Mouse (Mus musculus) testis, adult 2 months (tissue): ENCODE results near the gene Max. TPM values are rescaled to one million over a fixed set of nuclear protein-coding genes. Genes with fewer than 3 reads are reported as not detected.

Experiments
- H3K27ac ChIP-seq: fragments of 200-500 bp; 2 replicates; pipeline ENCODE4 v1.5.1; 2012; ENCODE audit warnings: low read depth, low read length; ENCODE audit not compliant: control insufficient read depth, insufficient read depth
- H3K27me3 ChIP-seq: fragments of 200-500 bp; 2 replicates; pipeline ENCODE4 v1.6.1; 2012; ENCODE audit warnings: mild to moderate bottlenecking, low read length, moderate library complexity; ENCODE audit not compliant: control insufficient read depth, insufficient read depth
- H3K36me3 ChIP-seq: fragments of 200-500 bp; 2 replicates; pipeline ENCODE4 v1.6.1; 2012; ENCODE audit warnings: mild to moderate bottlenecking, low read length; ENCODE audit not compliant: control insufficient read depth, insufficient read depth
- H3K4me1 ChIP-seq: fragments of 200-500 bp; 2 replicates; pipeline ENCODE4 v1.6.1; 2012; ENCODE audit warnings: low read length; ENCODE audit not compliant: control insufficient read depth, insufficient read depth
- H3K4me3 ChIP-seq: fragments of 200-500 bp; 2 replicates; pipeline ENCODE4 v1.5.1; 2012; ENCODE audit warnings: low read depth, mild to moderate bottlenecking, low read length, moderate library complexity, mixed read lengths; ENCODE audit not compliant: control insufficient read depth
- CTCF ChIP-seq: fragments of 200-500 bp; IDR thresholded peaks from 2 replicates; pipeline ENCODE4 v1.5.1; 2012; ENCODE audit warnings: low read depth, mild to moderate bottlenecking, inconsistent platforms, low read length, moderate library complexity; ENCODE audit not compliant: control insufficient read depth, insufficient read depth, insufficient replicate concordance
- POLR2A ChIP-seq: fragments of 200-500 bp; IDR thresholded peaks from 2 replicates; pipeline ENCODE4 v1.6.1; 2012; ENCODE audit warnings: low read depth, mild to moderate bottlenecking, inconsistent platforms, low read length, moderate library complexity; ENCODE audit not compliant: control insufficient read depth
- polyA plus RNA-seq: library from polyadenylated mRNA; depleted of rRNA; stranded (reverse); fragments of >200 nt; gene quantifications from 2 replicates; pipeline ENCODE4 v1.2.3, GENCODE M21; 2012; rRNA removed

Max gene
- polyA plus RNA-seq, 1 experiment: 9.8 TPM

DNA sequence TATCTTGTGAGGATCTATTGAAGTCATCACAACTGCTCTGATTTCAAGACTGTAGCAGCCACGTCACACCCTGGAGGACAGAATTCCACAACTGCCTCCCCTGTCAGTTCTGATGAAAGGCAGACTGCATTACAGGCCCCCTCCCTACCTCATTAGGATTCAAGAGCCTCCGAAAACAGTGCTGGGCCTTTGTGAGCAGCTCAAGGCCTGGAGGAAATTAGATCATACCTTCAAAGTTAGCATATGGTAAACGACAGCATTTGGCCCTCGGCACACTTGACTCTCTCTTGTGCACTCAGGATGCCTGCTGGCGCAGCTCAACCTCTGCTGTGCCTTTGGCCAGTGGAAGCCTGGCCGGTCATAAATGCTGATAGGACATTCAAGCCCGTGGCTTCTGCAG, 66.2 kb downstream of the Max start:
- Histone ChIP-seq H3K27ac (no peak overlapping the region), H3K4me3 (no peak overlapping the region), H3K27me3 (no peaks in the 10 kb centered on the region), H3K4me1 (no peaks in the 10 kb centered on the region), H3K36me3 (no peaks in the 10 kb centered on the region)
- no peak for TF ChIP-seq CTCF
- no peak for TF ChIP-seq POLR2A

DNA sequence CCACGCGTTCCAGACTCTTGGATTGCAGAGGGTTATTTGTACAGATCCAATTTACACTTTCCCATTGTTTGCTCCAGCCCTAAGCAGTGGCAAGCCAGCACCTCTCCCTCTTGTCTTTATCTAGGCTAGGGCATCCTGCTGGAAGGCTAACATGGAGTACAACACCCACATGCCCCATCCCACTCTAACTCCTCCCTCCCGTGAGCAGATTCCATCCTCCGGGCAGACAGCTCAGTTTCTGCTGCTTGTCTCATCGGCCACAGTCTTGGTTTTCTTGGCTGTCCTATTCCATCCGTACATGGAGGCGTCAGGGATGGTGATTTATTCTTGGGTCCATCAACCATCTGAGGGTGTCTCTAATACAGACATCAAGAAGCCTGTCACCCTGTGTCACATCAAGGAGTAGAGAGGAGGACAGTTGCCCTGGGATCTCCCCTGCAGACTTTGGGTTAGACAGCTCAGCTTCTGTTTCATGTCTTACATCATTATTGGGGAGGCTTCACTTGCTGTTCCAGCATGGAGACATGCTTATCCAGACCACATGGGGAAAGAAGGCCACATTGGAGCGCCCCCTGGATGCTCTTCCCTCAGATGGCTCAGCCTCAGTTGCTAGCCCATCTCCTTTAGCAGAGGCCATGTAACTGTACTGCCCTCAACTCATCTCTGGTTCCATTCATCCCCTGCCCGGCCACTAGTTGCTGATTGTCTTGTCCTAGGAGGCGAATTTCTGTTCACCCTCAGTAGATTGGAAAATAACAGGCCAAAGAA, 67.0 kb downstream of the Max start:
- Histone ChIP-seq H3K27ac (no peak overlapping the region), H3K36me3 (no peaks in the 10 kb centered on the region), H3K27me3 (no peaks in the 10 kb centered on the region), H3K4me1 (no peaks in the 10 kb centered on the region), H3K4me3 (no peak overlapping the region)
- TF ChIP-seq POLR2A: no peak
- no peak for TF ChIP-seq CTCF

DNA sequence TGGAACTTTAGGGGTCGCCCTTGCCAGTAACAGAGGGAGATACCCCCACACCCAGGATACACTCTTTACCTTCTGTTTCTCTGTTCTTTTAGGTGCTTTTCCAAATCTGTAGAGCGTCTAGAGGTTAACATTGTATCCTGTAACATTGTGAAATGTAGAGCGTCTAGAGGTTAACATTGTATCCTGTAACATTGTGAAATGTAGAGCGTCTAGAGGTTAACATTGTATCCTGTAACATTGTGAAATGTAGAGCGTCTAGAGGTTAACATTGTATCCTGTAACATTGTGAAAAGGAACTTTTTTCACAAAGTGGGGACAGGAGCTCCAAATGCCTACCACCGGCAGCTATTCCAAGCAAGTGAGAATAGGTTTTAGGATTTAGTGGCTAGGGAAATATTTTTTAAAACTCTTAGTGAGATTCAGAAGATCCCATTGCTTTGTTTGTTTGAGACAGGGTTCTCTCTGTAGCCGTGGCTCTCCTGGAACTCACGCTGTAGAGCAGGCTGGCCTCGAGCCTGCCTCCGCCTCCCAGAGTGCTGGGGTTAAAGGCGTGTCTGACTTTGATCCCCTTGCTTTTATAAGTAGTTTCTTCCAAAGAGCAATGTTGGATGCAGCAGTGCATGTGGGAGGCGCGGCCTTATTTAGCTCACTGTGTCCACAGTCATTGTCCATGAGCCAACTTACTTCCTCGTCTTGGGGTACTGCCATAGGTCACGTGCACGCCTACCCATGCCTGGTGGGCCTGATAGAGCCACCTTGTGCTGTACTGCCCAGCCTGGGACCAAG, 68.9 kb downstream of the Max start:
- Histone ChIP-seq H3K27ac (no peak overlapping the region), H3K36me3 (no peaks in the 10 kb centered on the region), H3K4me1 (no peaks in the 10 kb centered on the region), H3K27me3 (no peaks in the 10 kb centered on the region), H3K4me3 (no peak overlapping the region)
- TF ChIP-seq CTCF: no peak
- TF ChIP-seq POLR2A: no peak

- TF ChIP-seq POLR2A: no peak
- no peak for TF ChIP-seq CTCF
- no peaks in the 10 kb centered on the region for H3K4me1 ChIP-seq
- no peaks in the 10 kb centered on the region for H3K27me3 ChIP-seq
- no peaks in the 10 kb centered on the region for H3K36me3 ChIP-seq
- H3K4me3 ChIP-seq: no peak overlapping the region
- H3K27ac ChIP-seq: no peak overlapping the region
These were observed 70.8 kb downstream of the Max start for GRCm38 (mm10) chr12:76891160-76891559.

GRCm38 (mm10) chr12:76889404-76890184, 72.4 kb downstream of the Max start:
- Histone ChIP-seq H3K27me3 (no peaks in the 10 kb centered on the region), H3K27ac (no peak overlapping the region), H3K4me1 (no peaks in the 10 kb centered on the region), H3K4me3 (no peak overlapping the region), H3K36me3 (no peaks in the 10 kb centered on the region)
- TF ChIP-seq CTCF (no peak), POLR2A (no peak)

DNA sequence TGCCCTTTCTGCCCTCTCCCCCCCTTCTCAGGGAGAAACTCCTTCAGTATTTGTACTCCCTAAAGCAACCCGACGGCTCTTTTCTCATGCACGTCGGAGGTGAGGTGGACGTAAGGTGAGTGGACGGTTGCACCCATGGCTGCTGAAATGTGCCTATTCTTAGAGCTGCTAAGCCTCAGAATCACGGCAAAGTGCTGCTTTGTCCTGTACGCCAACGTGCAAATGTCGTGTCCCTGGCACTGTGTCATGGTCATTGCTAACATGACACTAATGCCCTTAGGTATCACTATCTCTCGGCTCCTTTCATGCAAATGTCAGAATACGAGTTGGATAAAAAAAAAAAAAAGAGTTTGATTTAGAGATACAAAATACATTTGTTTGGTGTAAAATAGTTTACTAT, 74.1 kb downstream of the Max start:
- H3K4me1 ChIP-seq: no peaks in the 10 kb centered on the region
- no peak overlapping the region for H3K27ac ChIP-seq
- TF ChIP-seq POLR2A (no peak), CTCF (no peak)
- H3K27me3 ChIP-seq: no peaks in the 10 kb centered on the region
- H3K4me3 ChIP-seq: no peak overlapping the region
- no peaks in the 10 kb centered on the region for H3K36me3 ChIP-seq

Other genes with a start within 250 kb of the Max start
- gene Churc1, start 196.7 kb downstream of the Max start, polyA plus RNA-seq: 38.1 and 51.6 TPM in 2 replicates
- 9.2 and 9.9 TPM in 2 replicates for gene Fntb, start 196.6 kb downstream of the Max start, polyA plus RNA-seq
- gene Gpx2, start 166.6 kb downstream of the Max start, polyA plus RNA-seq: 0.12 TPM in 1 of 2 replicates, not detected in the other
- gene Rab15, start 139.3 kb downstream of the Max start, polyA plus RNA-seq: 0.32 and 0.90 TPM in 2 replicates